Comparison of ENCODE assay signal across 20 mouse cellular contexts in the genomic region with DNA sequence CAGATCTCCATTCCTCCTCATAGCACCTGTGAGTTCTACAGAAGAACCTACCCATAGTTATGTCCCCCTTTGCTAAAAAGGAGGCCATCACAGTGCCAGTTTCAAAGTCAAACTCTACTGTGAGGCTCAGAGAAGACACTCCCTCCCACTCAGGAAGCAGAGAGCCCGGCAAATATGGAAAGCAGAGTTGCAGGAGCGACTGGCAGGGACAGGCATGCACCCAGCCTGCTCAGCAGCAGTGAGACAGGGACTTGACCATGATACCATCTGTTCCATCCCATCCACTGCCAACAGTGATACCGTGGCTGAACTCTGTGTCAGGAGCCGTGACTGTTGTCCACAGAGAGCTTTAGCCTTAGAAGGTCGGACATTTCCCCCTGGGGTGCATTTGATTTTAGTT.
DNase-seq lines count a peak whose midpoint lies in the region; ATAC-seq and TF ChIP-seq lines count a peak whose summit lies in the region.
"Had no signal": no experiment of that assay in that cellular context is flagged by ENCODE, and none has a peak within 500 bp of the region (broad histone marks: within the 10 kb centered on the region; RNA-seq: fewer than 3 reads in every experiment).

No protein-coding gene starts in this region.

- peak overlapping the region; percentile 60 for H3K27ac ChIP-seq in lung, embryonic 16.5 days (ENCODE audit: low read length)
- H3K27ac ChIP-seq in cortical plate, adult 2 months (ENCODE audit: insufficient read depth, low read length): 0 out of 2 replicates have a peak overlapping the region, but pooled peaks have one; percentile 15
- no peak overlapping the region for H3K27ac ChIP-seq in liver, embryonic 11.5 days (ENCODE audit: low read depth, low read length)
- H3K27ac ChIP-seq: forebrain, embryonic 15.5 days; hindbrain, embryonic 15.5 days; left cerebral cortex, adult 2 months; midbrain, embryonic 10.5 days had no signal

- WGBS in lung, embryonic 16.5 days: 65% methylated on average over 5 of the region's 5 CpGs
- WGBS in liver, embryonic 11.5 days: 84% methylated on average over 5 of the region's 5 CpGs

- H3K4me3 ChIP-seq in lung, embryonic 16.5 days (ENCODE audit: low read length): no peak overlapping the region
- H3K4me3 ChIP-seq in cortical plate, adult 2 months (ENCODE audit: insufficient read depth, low read length): no peak overlapping the region
- no peak overlapping the region for H3K4me3 ChIP-seq in liver, embryonic 11.5 days (ENCODE audit: low read depth, low read length)
- H3K4me3 ChIP-seq: erythroblast, embryonic 14.5 days; forebrain, embryonic 15.5 days; hindbrain, embryonic 15.5 days; left cerebral cortex, adult 2 months; midbrain, embryonic 10.5 days had no signal

- H3K4me2 ChIP-seq in lung, embryonic 16.5 days (ENCODE audit: low read depth, low read length): no peak overlapping the region
- H3K4me2 ChIP-seq in liver, embryonic 11.5 days: no peak overlapping the region
- H3K4me2 ChIP-seq: forebrain, embryonic 15.5 days; hindbrain, embryonic 15.5 days had no signal

- TF ChIP-seq POLR2A in cortical plate, adult 2 months (IDR thresholded peaks at IDR 0.05; ENCODE audit: extremely low read depth, insufficient read depth, low read length): no peak

- no peak for DNase-seq in cerebellum, postnatal 4 days (ENCODE audit: low spot score in 2 of 2)
- no peak for DNase-seq in lung, postnatal 14 days
- no peak for DNase-seq in liver, embryonic 11.5 days (ENCODE audit: low spot score)
- DNase-seq in adrenal gland, adult 18-20 months (ENCODE audit: low spot score in 2 of 2): no peak
- no peak for DNase-seq in kidney, postnatal 14 days
- DNase-seq: adrenal gland, postnatal 36 days; heart, postnatal 10 days; kidney, adult 2 months; liver; lung, adult 2 months; retina, postnatal 1 day; thymus, adult 2 months had no signal

- peaks cover 4% of the 10 kb centered on the region; the same call in 1 of the 2 replicates for H3K9me3 ChIP-seq in lung, embryonic 16.5 days (ENCODE audit: control insufficient read depth, low read length)
- no peaks in the 10 kb centered on the region for H3K9me3 ChIP-seq in liver, embryonic 11.5 days (ENCODE audit: control insufficient read depth, low read length)
- H3K9me3 ChIP-seq: forebrain, embryonic 15.5 days; hindbrain, embryonic 15.5 days; midbrain, embryonic 10.5 days had no signal

- H3K9ac ChIP-seq in lung, embryonic 16.5 days (ENCODE audit: low read length): no peak overlapping the region
- no peak overlapping the region for H3K9ac ChIP-seq in liver, embryonic 11.5 days (ENCODE audit: low read depth, low read length)
- H3K9ac ChIP-seq: forebrain, embryonic 15.5 days; hindbrain, embryonic 15.5 days had no signal

- peak; percentile 91 for ATAC-seq in cerebellum, adult (ENCODE audit: insufficient number of reproducible peaks, low FRiP score, low TSS enrichment)
- ATAC-seq in lung, embryonic 16.5 days (ENCODE audit: low read depth): no peak
- ATAC-seq in liver, embryonic 11.5 days (replicated peaks; ENCODE audit: low FRiP score): no peak
- ATAC-seq: forebrain, embryonic 15.5 days had no signal

- no peaks in the 10 kb centered on the region for H3K27me3 ChIP-seq in lung, embryonic 16.5 days (ENCODE audit: control insufficient read depth, insufficient read depth, low read depth, low read length)
- H3K27me3 ChIP-seq in liver, embryonic 11.5 days (replicated peaks; ENCODE audit: control insufficient read depth, insufficient read depth, low read length): no peaks in the 10 kb centered on the region
- H3K27me3 ChIP-seq: forebrain, embryonic 15.5 days; hindbrain, embryonic 15.5 days had no signal

- peaks cover 34% of the 10 kb centered on the region for H3K4me1 ChIP-seq in lung, embryonic 16.5 days (replicated peaks; ENCODE audit: control insufficient read depth, insufficient read depth, low read length)
- H3K4me1 ChIP-seq in cortical plate, adult 2 months (ENCODE audit: control insufficient read depth, insufficient read depth, low read length): peaks cover 22% of the 10 kb centered on the region
- no peaks in the 10 kb centered on the region for H3K4me1 ChIP-seq in liver, embryonic 11.5 days (replicated peaks; ENCODE audit: control insufficient read depth, insufficient read depth, low read length)

- no peaks in the 10 kb centered on the region for H3K36me3 ChIP-seq in lung, embryonic 16.5 days (ENCODE audit: control insufficient read depth, insufficient read depth, low read length)
- H3K36me3 ChIP-seq in liver, embryonic 11.5 days (ENCODE audit: control insufficient read depth, insufficient read depth, low read length): no peaks in the 10 kb centered on the region
- H3K36me3 ChIP-seq: forebrain, embryonic 15.5 days; hindbrain, embryonic 15.5 days; midbrain, embryonic 10.5 days had no signal

- no peak for TF ChIP-seq CTCF in cortical plate, adult 2 months (IDR thresholded peaks at IDR 0.05; ENCODE audit: extremely low read depth, insufficient read depth, low read length)
